Mouse (Mus musculus) thymus, postnatal 10 days (tissue): ENCODE measurements around the gene Cflar.
A peak's percentile ranks its signal among the peaks of the same experiment; 100 is the strongest.
"Not testable (repeated sequence)": the region's sequence is repeated elsewhere in the genome, so short reads cannot be mapped to it uniquely, and the experiment has no call there.

Experiments
- DNase-seq, 2 experiments: peaks; one replicate each; pipeline ENCODE4 v3.0.0; 2021; ENCODE audit warnings: low spot score in 2 of 2

Cflar gene

DNA sequence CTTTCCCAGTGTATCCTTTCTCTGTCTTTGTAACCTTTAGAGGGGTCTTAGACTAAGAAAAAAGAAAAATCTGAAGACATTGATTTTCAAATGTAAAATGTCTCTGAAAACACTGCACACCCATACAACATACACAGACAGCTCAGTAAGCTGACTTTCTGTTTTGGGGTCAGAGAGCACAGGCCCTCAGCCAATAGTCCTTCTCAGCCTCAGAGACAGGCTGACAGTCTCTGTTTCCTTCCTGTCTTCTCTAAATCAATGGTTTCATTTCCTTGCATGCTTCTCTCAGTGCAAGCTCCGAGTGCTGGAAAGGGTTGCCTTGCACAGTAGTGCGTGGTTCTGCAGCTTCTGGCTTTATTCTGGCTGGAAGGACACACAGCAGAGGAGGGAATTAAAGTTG is 62.6 kb downstream of the Cflar start:
- no peak for DNase-seq

DNA sequence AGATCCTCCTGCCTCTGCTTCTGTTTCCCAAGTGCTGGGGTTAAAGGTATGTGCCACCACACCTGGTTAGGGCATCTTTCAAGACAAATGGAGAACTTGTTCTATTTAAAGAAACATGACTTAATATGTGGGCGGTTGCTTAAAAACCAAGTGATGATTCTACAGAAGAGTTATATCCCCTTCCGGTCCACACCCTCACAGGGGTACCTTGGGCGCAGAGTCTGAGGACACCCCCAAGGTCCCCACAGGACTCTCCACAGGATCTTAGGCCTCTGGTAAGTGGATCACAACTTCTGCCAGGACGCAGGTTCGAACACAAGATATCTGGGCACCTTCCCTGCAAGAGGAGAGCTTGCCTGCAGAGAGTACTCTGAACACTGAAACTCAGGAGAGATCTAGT is 64.1 kb downstream of the Cflar start:
- DNase-seq, result no peak

DNA sequence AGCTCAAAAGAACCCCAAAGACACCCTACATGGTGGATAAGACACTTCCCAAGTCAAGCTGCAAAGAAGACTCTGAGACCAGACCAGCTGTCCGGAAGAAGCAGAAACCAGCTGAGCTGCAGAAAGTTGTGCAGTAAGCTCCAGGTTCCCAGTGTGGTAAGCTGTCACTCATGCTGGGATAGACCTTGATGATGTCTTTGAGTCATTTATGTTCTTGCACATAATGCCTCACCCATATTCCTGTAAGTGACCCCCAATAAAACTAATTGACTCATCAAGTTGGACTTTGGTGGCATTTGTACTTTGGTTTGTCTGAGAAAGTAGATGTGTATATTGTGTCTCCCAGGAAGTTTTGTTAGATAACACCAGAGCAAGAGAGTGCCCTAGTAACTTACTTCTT is 66.3 kb downstream of the Cflar start:
- DNase-seq, result no peak

DNA sequence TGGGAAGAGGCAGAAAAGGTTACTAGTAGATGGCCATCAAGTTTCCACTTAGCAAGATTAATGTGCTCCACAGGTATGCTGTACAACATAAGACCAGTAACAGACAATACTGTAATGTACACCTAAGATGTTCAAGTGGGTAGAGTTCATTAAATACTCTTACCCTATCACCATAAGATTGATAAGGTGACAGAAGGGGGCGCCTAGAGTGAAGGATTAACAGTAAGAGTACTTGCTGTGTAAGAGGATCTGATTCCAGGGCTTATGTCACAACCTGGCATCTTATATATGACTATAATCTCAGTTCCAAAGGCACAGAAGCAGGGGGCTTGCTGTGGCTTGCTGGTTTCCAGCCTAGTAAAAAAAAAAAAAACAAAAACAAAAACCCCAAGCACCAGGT is 66.9 kb downstream of the Cflar start:
- DNase-seq, result peak in 1 of 2 experiments; percentile 60

DNA sequence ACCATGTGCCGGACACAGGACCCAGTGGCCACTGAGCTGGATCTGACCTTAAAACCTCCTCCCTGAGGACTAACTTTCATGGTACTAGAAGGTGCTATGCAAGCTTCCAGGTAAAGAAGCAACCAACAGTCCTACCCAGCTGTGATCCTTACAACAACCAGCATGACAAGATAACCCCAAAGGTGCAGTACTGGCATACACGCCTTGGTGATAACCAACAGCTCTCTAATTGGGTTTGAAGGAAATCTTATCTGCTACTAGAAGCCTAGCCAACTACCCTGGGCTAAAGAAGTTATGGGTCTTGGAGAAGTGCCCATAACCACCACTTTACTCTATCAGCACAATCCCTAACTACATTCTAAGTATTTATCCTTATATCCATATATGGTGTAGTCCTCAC is 75.0 kb downstream of the Cflar start:
- DNase-seq, result no peak

DNA sequence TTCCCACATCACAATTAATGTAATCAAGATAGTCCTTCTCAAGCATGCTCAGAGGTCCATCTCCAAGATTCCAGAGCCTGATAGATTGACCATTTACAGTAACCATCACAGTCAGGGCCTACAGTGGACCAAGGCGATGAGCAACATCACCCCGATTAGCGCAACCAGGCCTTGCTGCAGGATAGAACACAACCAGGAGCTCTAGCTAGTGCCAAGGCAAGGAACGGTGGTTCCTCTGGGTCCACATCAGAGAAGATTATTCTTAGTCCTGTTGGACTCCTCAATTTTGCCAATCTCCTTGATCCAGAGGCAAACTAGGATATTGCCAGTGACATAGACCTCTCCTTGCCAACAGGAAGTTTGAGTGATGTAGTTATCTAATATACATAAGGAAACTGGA is 77.1 kb downstream of the Cflar start:
- no peak for DNase-seq

DNA sequence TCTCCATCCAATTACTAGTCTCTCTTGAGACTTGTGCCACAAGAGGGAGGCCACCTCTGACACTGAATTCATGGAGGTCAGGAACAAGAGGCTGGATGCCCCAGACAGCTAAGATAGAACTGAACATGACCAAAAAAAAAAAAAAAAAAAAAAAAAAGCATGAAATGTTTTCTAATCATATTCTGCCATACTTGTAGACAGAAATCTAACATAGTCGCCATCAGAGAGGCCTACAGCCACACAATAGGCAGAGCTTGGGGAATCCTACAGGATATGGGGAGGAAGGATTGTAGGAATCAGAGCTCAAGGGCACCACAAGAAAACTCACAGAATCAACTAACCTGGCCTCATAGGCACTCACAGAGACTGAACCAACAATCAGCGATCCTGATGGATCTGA is 83.4 kb downstream of the Cflar start:
- DNase-seq, result no peak

DNA sequence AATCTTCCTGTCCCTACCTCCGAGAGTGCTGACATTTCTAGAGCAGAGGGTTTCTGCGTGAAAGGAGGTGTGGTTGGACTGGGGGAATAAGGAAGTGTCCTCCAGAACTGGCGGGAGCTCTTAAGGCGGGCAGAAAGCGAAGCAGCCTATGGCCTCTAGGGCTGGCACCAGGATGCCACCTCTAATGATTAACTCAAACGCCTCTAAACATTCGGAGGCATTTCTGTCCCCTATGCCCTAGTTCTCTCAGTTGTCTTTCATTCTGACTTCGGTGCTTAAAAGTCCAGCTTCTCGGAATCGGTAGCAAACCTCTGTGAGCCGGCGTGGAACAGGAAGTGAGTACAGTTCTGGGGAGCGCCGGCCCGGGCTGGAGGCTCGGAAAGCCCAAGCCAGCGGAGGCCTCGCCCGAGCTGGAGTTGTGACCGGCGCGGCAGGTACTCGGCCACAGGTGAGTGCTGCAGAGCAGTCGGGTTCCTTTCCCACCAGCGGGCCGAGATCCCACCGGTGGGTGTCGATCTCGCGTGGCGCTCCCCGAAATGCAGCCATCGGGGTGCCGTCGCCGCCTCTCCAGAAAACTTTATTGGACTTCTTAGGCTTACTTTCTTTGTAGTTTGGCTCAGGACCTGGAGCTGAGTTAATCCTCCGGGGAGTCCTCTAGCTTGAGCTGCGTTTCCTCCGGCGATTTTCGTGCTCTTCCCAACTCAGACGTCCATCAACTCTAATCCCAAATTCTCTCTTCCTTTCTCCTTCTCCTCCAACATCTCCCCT is 84.2 kb downstream of the Cflar start, which contains the start of gene Casp8:
TSS of gene Casp8 (plus strand) at position 84 of the 768 bp plus-strand sequence.
- DNase-seq, result peak in 1 of 2 experiments; percentile 23

DNA sequence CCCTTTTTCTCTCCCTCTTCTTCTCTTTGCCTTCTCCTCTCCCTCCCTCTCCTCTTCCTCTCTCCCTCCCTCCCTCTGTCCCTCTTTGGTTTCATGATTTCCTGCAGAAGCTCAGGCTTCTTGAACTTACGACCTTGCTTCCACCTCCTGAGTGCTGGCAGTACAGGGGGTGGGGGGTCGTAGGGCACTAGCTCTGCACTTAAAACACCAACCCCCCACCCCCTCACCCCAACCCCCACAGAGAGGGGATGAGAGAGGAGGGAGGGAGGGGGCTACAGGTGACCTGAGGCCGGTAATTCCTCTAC is 84.7 kb downstream of the Cflar start:
- DNase-seq, result no peak

DNA sequence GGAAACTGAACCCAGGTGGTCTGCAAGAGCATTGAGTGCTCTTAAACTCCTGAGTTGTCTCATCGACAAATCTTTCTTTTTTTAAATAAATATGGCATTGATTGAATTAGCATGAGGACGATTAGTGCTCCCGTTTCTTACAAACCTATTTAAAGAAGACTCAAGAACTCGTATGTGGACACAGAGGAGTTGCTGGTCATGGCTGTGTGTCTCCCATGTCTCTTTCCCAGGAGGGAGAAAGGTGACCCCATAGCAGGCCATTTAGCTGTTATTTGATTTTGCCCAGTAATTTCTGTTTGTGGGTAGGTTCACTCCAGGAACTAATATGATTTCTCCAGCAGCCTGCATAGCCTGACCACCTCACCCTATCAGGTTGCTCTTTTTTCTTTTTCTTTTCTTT is 85.5 kb downstream of the Cflar start:
- DNase-seq, result no peak

DNA sequence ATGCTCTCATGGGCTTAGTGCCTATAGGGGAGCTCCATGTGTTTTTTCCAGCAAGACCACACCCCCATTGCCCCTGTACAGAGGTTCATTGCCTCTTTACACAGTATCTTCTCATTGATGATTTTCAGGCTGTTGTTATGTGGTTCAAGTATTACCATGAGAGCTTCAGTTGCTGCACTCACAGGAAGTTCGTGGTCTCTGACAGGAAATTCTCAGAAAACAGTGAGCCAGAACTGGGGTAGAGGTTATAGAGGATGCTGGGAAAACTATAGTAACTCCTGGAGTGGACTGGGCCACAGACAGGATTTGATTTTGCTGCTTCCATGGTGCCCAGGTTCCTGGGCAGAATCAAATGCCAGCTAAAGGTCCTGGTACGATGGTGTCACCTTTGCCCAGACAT is 86.1 kb downstream of the Cflar start:
- DNase-seq, result peak; percentile 40 to 52

DNA sequence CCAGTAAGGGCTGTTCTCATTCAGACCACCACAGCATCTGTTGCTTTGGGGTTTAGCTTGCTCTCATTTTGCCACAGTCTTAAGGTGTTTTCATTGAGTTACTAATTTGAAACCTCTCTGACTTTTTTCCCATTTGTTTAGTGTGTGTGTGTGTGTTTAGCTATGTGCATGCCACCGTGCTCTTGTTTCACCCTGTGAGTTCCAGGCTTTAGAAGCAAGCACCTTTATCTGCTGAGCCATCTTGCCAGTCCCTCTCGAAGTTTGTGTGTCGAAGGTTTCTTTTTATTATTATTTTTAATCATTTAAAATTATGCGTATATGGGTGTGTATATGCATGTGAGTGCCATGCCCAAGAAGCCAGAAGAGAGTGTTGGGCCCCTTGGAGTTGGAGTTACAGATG is 87.6 kb downstream of the Cflar start:
- DNase-seq, result no peak

DNA sequence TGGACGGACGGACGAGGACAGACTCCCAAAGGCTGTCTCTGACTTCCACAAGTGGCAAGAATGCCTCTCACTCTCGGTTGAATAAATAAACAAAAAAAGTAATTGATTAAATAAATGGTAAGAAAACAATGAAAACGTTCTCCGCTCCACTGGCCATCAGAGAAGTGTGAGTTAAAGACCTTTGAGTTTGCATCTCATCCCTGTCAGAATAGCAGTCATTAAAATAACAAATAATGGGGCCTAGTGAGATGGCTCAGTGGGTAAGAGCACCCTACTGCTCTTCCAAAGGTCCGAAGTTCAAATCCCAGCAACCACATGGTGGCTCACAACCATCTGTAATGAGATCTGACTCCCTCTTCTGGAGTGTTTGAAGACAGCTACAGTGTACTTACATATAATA is 89.3 kb downstream of the Cflar start:
- not testable (repeated sequence) for DNase-seq

DNA sequence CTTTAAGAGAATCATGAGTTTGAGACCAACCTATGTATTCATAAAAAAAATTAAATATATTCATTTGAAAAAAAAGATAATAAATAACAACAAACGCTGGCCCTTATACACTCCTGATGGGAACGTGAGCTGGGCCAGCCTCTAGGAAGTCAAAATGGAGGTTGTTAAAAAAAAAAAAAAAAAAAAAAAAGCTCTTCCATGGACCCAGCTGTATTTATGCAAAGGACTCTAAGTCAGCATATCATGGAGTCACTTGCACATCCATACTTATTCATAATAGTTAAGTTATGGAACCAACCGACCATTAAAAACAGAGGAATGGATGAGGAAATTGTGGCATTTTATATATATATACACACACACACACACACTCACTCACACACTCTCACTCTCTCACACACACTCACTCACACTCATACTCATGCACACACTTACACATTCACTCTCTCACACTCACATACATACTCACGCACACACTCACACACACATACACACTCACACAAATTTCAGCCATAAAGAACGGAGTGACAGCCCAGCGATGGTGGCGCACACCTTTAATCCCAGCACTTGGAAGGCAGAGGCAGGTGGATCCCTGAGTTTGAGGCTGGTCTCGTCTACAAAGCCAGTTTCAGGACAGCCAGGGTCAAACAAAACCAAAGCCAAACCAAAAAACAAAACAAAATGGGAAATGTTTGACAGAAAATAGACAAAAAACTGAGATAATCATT is 90.4 kb downstream of the Cflar start:
- no peak for DNase-seq

DNA sequence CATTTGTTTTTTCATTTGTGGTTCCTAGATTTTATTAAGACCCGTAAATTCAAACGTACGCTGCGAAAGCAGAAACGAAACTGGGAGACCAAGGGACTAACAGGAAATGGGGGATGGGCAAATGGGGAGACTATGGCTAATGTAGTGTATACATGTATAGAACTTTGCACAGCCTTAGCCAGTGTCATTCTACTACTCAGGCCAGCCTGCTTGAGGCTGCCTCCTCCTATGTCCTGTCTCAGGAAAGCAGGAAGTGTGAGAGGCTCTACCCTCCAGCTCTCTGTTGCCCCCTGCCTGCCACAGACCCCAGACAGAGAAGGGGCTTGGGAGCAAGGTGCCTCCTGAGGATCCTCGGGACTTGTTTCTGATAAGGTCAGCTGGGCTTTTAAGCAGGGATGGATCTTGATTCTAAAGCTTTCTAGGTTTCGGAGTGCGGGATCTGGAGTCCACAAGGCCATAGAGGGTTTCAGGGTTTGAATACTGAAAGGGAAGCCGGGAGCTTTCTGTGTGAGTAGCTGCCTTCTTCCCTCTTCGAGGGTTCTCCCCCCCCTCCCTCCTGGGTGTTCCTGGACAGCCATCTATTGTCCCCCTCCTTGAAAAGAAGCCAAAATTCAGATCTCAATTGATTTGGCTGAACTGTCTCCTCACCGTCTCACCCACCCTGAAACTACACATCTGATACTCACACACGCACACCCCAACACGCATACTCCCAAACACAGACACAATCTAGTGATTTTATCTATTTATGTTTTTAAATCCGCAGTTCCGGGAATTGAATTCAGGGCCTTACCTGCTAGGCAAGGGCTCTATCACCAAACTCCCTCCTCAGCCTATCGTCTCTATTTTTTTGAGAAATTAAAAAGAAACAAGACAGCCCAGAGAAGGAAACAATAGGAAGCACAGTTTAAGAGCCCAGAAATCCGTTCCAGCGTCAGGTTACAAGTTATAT is 91.3 kb downstream of the Cflar start:
- DNase-seq, result peak; percentile 76 to 84

DNA sequence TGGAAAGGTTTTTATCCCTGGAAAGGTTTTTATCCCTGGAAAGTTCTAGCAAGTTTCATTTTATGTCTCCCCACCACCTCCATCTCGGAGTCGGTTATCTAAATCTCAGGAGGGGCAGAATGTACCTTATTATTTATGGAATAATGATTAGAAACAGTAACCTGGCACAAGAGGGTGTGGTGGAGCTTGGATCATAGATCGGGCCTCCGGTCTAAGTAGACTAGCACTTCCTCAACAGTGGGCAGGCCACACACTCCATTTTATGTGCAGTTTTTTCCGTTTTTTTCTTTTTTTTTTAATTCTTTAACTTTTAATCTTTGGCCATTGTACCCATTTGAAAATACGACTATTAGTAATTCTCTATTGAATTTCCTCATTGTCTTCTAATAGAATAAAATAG is 92.2 kb downstream of the Cflar start:
- no peak for DNase-seq

DNA sequence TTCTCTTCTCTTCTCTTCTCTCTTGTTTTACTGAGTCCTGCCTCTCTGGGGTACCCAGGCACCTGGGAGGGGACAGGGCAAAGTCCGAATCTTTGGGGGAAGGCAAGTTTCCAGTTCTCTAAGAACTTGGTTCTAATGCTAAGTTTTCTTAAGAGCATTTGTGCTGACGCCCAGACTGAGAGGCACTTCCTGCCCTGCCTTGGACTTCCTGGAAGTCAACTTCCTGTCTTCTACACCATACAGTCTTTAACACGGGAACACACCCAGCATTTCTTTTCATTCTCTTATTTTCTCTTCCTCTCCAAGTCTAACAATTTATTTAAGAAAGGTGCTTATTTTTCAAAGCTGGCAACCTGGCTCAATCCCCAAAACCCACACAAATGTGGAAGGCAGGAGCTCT is 95.3 kb downstream of the Cflar start:
- peak in 1 of 2 experiments; percentile 30 for DNase-seq
